Mouse (Mus musculus): Measurements from ENCODE around the gene Tceal1. TPM values are rescaled to one million over a fixed set of nuclear protein-coding genes. Genes with fewer than 3 reads are reported as not detected.

Gene Tceal1
- total RNA-seq, 2 experiments from 2014 or later = 3.7 to 4.6 TPM

DNA sequence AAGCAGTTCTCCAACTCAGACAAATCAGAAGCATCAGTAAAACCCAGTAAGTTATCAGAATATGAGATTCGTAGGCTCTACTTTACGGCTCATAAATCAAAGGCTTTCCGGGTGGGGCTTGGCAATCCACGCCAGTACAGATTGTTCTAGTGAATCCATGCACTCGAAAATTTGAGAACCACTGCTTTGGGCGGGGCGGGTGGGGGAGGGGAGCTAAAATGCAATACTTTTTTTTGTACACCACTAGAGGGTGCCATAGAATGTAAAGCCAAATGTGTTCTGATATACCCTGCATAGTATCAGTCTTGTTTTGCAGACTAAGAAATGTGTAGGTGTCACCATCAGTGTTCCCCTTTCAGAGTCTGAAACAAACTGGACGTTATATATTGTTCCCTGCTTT is 36.9 kb downstream of the Tceal1 start:
- no peak for DNase-seq (ENCODE audit: low spot score)
- intact Hi-C loops (cut with DNase I) = loop anchor here (5.0 kb wide), 2 partner anchors 78 to 398 kb away; partner anchors contain the start of gene Plp1

DNA sequence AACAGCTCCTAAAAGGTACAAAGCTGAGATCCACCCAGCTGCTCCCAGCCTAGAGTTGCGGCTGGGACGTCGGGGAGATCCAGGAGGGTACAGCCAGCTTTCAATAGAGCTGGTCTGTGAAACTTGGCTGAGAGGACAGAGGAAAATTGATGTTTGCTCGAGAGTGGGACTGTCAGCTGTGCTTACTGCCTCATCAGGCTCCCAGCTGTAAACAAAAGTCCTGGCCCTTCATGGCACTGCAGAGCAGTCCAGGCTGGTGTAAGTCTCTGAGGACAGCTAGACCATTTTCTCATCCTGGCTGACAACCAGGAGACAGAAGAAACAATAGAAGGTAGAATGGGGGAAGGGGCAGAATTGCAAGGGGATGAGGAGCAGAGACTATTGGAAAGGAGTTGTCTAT is 41.5 kb downstream of the Tceal1 start:
- no peak for DNase-seq (ENCODE audit: low spot score)
- intact Hi-C loops (cut with DNase I) = loop anchor here (5.0 kb wide), 2 partner anchors 73 to 393 kb away; partner anchors contain the start of gene Plp1

DNA sequence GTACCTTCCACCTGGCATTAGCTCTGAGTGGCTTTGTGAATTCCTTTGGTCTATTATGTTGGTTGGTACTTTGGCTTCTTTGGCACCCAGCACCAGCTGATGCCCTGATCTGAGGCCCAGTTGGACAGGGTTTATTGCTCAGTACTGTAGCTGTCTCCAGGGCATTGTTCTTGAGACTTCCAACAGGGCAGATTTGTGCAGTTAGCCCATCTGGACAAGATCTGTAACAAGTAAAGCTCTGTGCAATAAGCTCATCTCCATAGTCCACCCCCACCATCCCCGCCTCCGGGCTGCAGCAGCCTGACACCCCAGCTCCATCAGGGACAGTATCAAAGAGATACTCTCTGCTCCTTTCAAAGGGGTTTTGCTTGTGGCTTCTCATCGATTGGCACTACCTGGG is 47.7 kb downstream of the Tceal1 start:
- no peak for DNase-seq (ENCODE audit: low spot score)
- intact Hi-C loops (cut with DNase I) = no loop called here

Other genes with a start within 250 kb of the Tceal1 start
- not detected for gene Kir3dl1, start 190.0 kb upstream of the Tceal1 start, total RNA-seq (2021)
- not detected for gene Kir3dl2, start 163.9 kb upstream of the Tceal1 start, total RNA-seq (2021)
- 1 to 10 TPM in 1 of 2 experiments, under 1 TPM in 1; 0.52 to 1.2 TPM for gene Tceal3, start 117.1 kb upstream of the Tceal1 start, total RNA-seq (2021)
- 100 to 1,000 TPM in 1 of 2 experiments, 10 to 100 TPM in 1; 89.8 to 107 TPM for gene Morf4l2, start 35.7 kb downstream of the Tceal1 start, total RNA-seq (2021)
- not detected for gene Glra4, start 72.2 kb downstream of the Tceal1 start, total RNA-seq (2021)
- 1 to 10 TPM; 3.0 to 3.6 TPM for gene Plp1, start 114.7 kb downstream of the Tceal1 start, total RNA-seq (2021)
- gene Rab9b, start 160.8 kb downstream of the Tceal1 start, total RNA-seq (2021) = under 1 TPM; 0.08 to 0.20 TPM
- gene H2bfm, start 219.3 kb downstream of the Tceal1 start, total RNA-seq (2021) = not detected